Comparison of ENCODE assay signal across 8 mouse cellular contexts in the genomic region with DNA sequence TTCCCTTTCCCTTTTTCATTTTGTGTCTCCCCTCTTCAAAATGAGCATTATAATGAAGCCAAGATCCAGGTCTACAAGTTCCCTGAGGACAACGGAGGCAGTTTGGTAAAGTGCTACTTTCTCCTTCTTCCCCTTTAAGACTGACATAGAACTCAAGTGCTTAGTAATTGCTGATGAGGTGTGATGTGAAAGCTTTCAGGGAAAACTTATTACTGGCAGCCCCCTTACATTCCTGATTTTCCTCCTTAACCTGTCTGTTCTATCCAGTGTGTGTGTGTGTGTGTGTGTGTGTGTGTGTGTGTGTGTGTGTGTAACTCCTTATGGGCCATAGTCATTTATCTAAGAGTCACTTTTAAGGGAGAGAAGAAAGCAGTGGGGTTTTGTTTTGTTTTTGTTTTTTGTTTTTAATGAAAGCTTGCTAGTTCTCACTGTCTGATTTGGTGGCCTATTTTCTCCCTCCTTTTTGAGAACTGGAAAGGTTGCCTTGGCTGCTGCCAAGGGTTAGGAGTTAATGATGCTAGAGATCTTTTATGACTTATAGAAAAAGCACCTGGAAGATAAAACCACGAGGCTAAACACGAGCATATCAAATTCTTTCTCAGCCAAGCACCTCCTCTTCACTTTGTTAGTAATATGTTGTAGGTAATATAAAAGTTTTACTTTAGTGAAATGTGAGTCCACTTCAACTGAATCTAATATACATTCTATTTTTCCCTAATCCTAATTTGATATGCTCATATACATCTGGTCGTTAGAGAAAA.
DNase-seq lines count a peak whose midpoint lies in the region; ATAC-seq and TF ChIP-seq lines count a peak whose summit lies in the region.

No protein-coding gene starts in this region.

- no peaks in the 10 kb centered on the region for H3K9me3 ChIP-seq in lung, embryonic 14.5 days (ENCODE audit: low read depth, low read length)
- H3K9me3 ChIP-seq in forebrain, embryonic 13.5 days (replicated peaks), result no peaks in the 10 kb centered on the region
- no peaks in the 10 kb centered on the region for H3K9me3 ChIP-seq in liver, embryonic 11.5 days (ENCODE audit: control insufficient read depth, low read length)
- H3K9me3 ChIP-seq in stomach, embryonic 14.5 days (ENCODE audit: control insufficient read depth, low read depth, low read length), result no peaks in the 10 kb centered on the region

- WGBS in lung, embryonic 14.5 days, result 13% methylated on average over 4 of the region's 4 CpGs
- WGBS in forebrain, embryonic 13.5 days, result 21% methylated on average over 4 of the region's 4 CpGs
- 11% methylated on average over 4 of the region's 4 CpGs for WGBS in liver, embryonic 11.5 days
- WGBS in stomach, embryonic 14.5 days, result 14% methylated on average over 4 of the region's 4 CpGs

- H3K27me3 ChIP-seq in lung, embryonic 14.5 days (ENCODE audit: insufficient read depth, low read length), result no peaks in the 10 kb centered on the region
- H3K27me3 ChIP-seq in forebrain, embryonic 13.5 days, result no peaks in the 10 kb centered on the region
- no peaks in the 10 kb centered on the region for H3K27me3 ChIP-seq in liver, embryonic 11.5 days (replicated peaks; ENCODE audit: control insufficient read depth, insufficient read depth, low read length)
- no peaks in the 10 kb centered on the region for H3K27me3 ChIP-seq in stomach, embryonic 14.5 days (ENCODE audit: control insufficient read depth, insufficient read depth, low read length)

- H3K27ac ChIP-seq in lung, embryonic 14.5 days (ENCODE audit: low read depth), result peak overlapping the region; percentile 86
- no peak overlapping the region for H3K27ac ChIP-seq in forebrain, embryonic 13.5 days
- H3K27ac ChIP-seq in liver, embryonic 11.5 days (ENCODE audit: low read depth, low read length), result peak overlapping the region; percentile 93
- H3K27ac ChIP-seq in stomach, embryonic 14.5 days (ENCODE audit: low read length), result no peak overlapping the region

- peak; percentile 43; the same call in 1 of the 2 replicates for ATAC-seq in lung, embryonic 14.5 days (ENCODE audit: insufficient read depth)
- peak; percentile 34; the same call in 1 of the 2 replicates for ATAC-seq in forebrain, embryonic 13.5 days
- no peak for ATAC-seq in liver, embryonic 11.5 days (replicated peaks; ENCODE audit: low FRiP score)
- ATAC-seq in stomach, embryonic 14.5 days (ENCODE audit: insufficient number of reproducible peaks, insufficient read depth, low FRiP score, low read depth), result no peak

- H3K9ac ChIP-seq in lung, embryonic 14.5 days, result peak overlapping the region; percentile 72
- peak overlapping the region; percentile 73 for H3K9ac ChIP-seq in forebrain, embryonic 13.5 days
- peak overlapping the region; percentile 86 for H3K9ac ChIP-seq in liver, embryonic 11.5 days (ENCODE audit: low read depth, low read length)
- H3K9ac ChIP-seq in stomach, embryonic 14.5 days (replicated peaks; ENCODE audit: low read depth, low read length), result peak overlapping the region; percentile 53; the same call in 1 of the 2 replicates

- no peak for TF ChIP-seq CTCF in lung, embryonic 14.5 days (IDR thresholded peaks at IDR 0.05; ENCODE audit: low read depth)

- no peaks in the 10 kb centered on the region; the same call in 1 of the 2 replicates for H3K4me1 ChIP-seq in lung, embryonic 14.5 days (ENCODE audit: insufficient read depth)
- peaks cover 14% of the 10 kb centered on the region for H3K4me1 ChIP-seq in forebrain, embryonic 13.5 days
- peaks cover 29% of the 10 kb centered on the region for H3K4me1 ChIP-seq in liver, embryonic 11.5 days (replicated peaks; ENCODE audit: control insufficient read depth, insufficient read depth, low read length)
- 0 out of 2 replicates have a peak, but pooled peaks cover 3% of the 10 kb centered on the region for H3K4me1 ChIP-seq in stomach, embryonic 14.5 days (ENCODE audit: control insufficient read depth, insufficient read depth, low read length)

- peak overlapping the region; percentile 52 for H3K4me3 ChIP-seq in lung, embryonic 14.5 days (ENCODE audit: low read depth, low read length)
- peak overlapping the region; percentile 50 for H3K4me3 ChIP-seq in forebrain, embryonic 13.5 days
- H3K4me3 ChIP-seq in liver, embryonic 11.5 days (ENCODE audit: low read depth, low read length), result peak overlapping the region; percentile 73
- H3K4me3 ChIP-seq in stomach, embryonic 14.5 days (ENCODE audit: low read depth, low read length), result peak overlapping the region; percentile 47

- DNase-seq in lung, embryonic 14.5 days, result peak; percentile 57
- no peak for DNase-seq in lung, postnatal 4 days
- DNase-seq in liver, embryonic 11.5 days (ENCODE audit: low spot score), result no peak
- DNase-seq in frontal cortex, postnatal 36 days (ENCODE audit: low spot score in 2 of 2), result no peak
- no peak for DNase-seq in layer of hippocampus, adult 9-11 months
- DNase-seq in urinary bladder, postnatal 36 days (ENCODE audit: low spot score in 2 of 2), result no peak

- H3K4me2 ChIP-seq in lung, embryonic 14.5 days, result peak overlapping the region; percentile 93
- peak overlapping the region; percentile 83 for H3K4me2 ChIP-seq in forebrain, embryonic 13.5 days
- peak overlapping the region; percentile 74 for H3K4me2 ChIP-seq in liver, embryonic 11.5 days
- peak overlapping the region; percentile 89 for H3K4me2 ChIP-seq in stomach, embryonic 14.5 days (replicated peaks; ENCODE audit: low read depth, low read length)

- H3K36me3 ChIP-seq in lung, embryonic 14.5 days (ENCODE audit: insufficient read depth), result no peaks in the 10 kb centered on the region
- no peaks in the 10 kb centered on the region for H3K36me3 ChIP-seq in forebrain, embryonic 13.5 days (ENCODE audit: poor library complexity, severe bottlenecking)
- H3K36me3 ChIP-seq in liver, embryonic 11.5 days (ENCODE audit: control insufficient read depth, insufficient read depth, low read length), result no peaks in the 10 kb centered on the region
- H3K36me3 ChIP-seq in stomach, embryonic 14.5 days (ENCODE audit: control insufficient read depth, insufficient read depth, low read length), result no peaks in the 10 kb centered on the region

Comparison
In these comparisons a context has a peak if more than half of its experiments do, and no peak if none do; other contexts are left out.
1. ATAC-seq: peak in lung, embryonic 14.5 days (single experiment) and forebrain, embryonic 13.5 days (single experiment); none in liver, embryonic 11.5 days (single experiment) and stomach, embryonic 14.5 days (single experiment).
2. H3K27ac ChIP-seq: peak in lung, embryonic 14.5 days (single experiment) and liver, embryonic 11.5 days (single experiment); none in forebrain, embryonic 13.5 days (single experiment) and stomach, embryonic 14.5 days (single experiment).
3. Peak in every context shown above with its lines, with median percentiles within 50 percentile points of each other: H3K4me2 ChIP-seq, H3K4me3 ChIP-seq and H3K9ac ChIP-seq.